Mouse (Mus musculus) testis, adult 2 months (tissue): ENCODE results near the gene Ppp1r12a.

Experiments used
- CTCF ChIP-seq: fragments of 200-500 bp; IDR thresholded peaks from 2 replicates; pipeline ENCODE4 v1.5.1; 2012; ENCODE audit warnings: low read depth, mild to moderate bottlenecking, inconsistent platforms, low read length, moderate library complexity; ENCODE audit not compliant: control insufficient read depth, insufficient read depth, insufficient replicate concordance
- POLR2A ChIP-seq: fragments of 200-500 bp; IDR thresholded peaks from 2 replicates; pipeline ENCODE4 v1.6.1; 2012; ENCODE audit warnings: low read depth, mild to moderate bottlenecking, inconsistent platforms, low read length, moderate library complexity; ENCODE audit not compliant: control insufficient read depth

DNA sequence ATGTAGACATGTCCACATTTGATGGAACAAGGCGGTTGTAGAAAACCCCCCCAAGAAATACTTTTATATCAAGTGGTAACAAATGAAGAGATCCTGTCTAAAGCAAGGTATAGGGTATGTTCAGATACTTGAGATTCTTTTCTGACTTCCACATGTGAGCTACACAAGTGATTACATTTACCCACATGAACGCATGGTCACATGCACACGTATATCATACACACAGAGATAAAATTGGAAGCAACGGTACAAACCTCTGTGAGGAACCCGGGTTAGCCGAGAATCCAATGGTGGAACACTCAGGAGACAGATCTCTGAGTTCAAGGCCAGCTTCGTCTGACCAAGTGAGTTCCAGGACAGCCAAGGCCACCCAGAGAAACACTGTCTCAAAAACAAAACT is 166.4 kb downstream of the Ppp1r12a start:
- no peak for TF ChIP-seq CTCF
- no peak for TF ChIP-seq POLR2A
